ENCODE assay signal across 8 mouse cellular contexts in the genomic region with DNA sequence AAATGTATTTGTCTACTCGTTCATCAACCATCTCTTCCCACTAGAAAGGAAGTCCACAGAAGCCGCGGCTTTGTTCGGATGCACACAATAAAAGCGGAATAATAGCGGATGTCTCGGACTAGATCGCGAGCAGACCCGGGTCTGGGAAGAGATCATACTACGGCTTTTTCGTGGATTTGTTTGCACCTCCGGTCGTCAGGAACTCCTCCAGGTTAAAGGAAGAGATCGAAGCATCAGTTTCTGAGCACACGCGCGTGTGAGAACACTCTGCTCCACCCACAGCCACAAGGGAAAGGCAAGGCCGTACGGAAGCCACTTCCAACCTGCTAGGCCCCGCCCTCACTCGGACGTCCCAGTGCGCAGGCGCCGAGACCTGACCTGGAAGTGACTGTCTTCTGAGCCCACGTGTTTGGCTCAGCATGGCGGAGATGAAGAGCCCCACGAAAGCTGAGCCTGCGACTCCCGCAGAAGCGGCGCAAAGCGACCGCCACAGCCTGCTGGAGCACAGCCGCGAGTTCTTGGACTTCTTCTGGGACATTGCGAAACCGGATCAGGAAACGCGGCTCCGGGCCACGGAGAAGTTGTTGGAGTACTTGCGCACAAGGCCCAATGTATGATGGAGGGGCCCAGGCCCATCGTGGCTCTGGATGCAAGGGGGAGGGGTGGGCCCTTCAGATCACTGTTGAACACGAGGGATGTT. TPM values are rescaled to one million over a fixed set of nuclear protein-coding genes. Genes with fewer than 3 reads are reported as not detected.
DNase-seq lines count a peak whose midpoint lies in the region; ATAC-seq and TF ChIP-seq lines count a peak whose summit lies in the region.

Gene Mybbp1a (plus strand): TSS at position 391 of the 700 bp plus-strand sequence.

- WGBS in bone marrow, adult 2 months: under 1% methylated on average over 46 of the region's 46 CpGs
- under 1% methylated on average over 46 of the region's 46 CpGs for WGBS in embryonic facial prominence, embryonic 15.5 days
- under 1% methylated on average over 46 of the region's 46 CpGs for WGBS in kidney, embryonic 14.5 days
- under 1% methylated on average over 46 of the region's 46 CpGs for WGBS in limb, embryonic 15.5 days

- H3K27me3 ChIP-seq in embryonic facial prominence, embryonic 15.5 days: no peaks in the 10 kb centered on the region
- no peaks in the 10 kb centered on the region for H3K27me3 ChIP-seq in kidney, embryonic 14.5 days (ENCODE audit: control insufficient read depth, insufficient read depth, low read length)
- no peaks in the 10 kb centered on the region for H3K27me3 ChIP-seq in limb, embryonic 15.5 days

- peak; percentile 90 for TF ChIP-seq POLR2A in bone marrow, adult 2 months (IDR thresholded peaks at IDR 0.05; ENCODE audit: borderline replicate concordance, control insufficient read depth, low read depth, low read length)

- H3K4me2 ChIP-seq in embryonic facial prominence, embryonic 15.5 days (replicated peaks): peak within 1 kb of the TSS; percentile 87
- H3K4me2 ChIP-seq in kidney, embryonic 14.5 days (replicated peaks; ENCODE audit: low read depth, low read length): peak within 1 kb of the TSS; percentile 90
- H3K4me2 ChIP-seq in limb, embryonic 15.5 days: peak within 1 kb of the TSS; percentile 84

- peaks cover 1% of the 10 kb centered on the region; the same call in 1 of the 2 replicates for H3K4me1 ChIP-seq in bone marrow, adult 2 months (ENCODE audit: control insufficient read depth, insufficient read depth, low read length)
- peaks cover 17% of the 10 kb centered on the region for H3K4me1 ChIP-seq in embryonic facial prominence, embryonic 15.5 days
- peaks cover 13% of the 10 kb centered on the region for H3K4me1 ChIP-seq in kidney, embryonic 14.5 days (ENCODE audit: control insufficient read depth, insufficient read depth, low read length)
- H3K4me1 ChIP-seq in limb, embryonic 15.5 days: peaks cover 13% of the 10 kb centered on the region

- H3K27ac ChIP-seq in bone marrow, adult 2 months (ENCODE audit: control insufficient read depth, insufficient read depth, low read depth, low read length, poor library complexity): peak within 1 kb of the TSS; percentile 42
- peak within 1 kb of the TSS; percentile 93 for H3K27ac ChIP-seq in embryonic facial prominence, embryonic 15.5 days (replicated peaks)
- H3K27ac ChIP-seq in kidney, embryonic 14.5 days (ENCODE audit: low read depth, low read length): peak within 1 kb of the TSS; percentile 86
- H3K27ac ChIP-seq in limb, embryonic 15.5 days: peak within 1 kb of the TSS; percentile 91

- H3K9ac ChIP-seq in embryonic facial prominence, embryonic 15.5 days: peak within 1 kb of the TSS; percentile 88
- peak within 1 kb of the TSS; percentile 88 for H3K9ac ChIP-seq in kidney, embryonic 14.5 days (ENCODE audit: low read depth, low read length)
- H3K9ac ChIP-seq in limb, embryonic 15.5 days: peak within 1 kb of the TSS; percentile 83

- peak; percentile 92 for ATAC-seq in embryonic facial prominence, embryonic 15.5 days (ENCODE audit: insufficient number of reproducible peaks, low FRiP score, low TSS enrichment, low read depth)
- ATAC-seq in kidney, embryonic 14.5 days (ENCODE audit: low FRiP score, low TSS enrichment): peak; percentile 94
- peak; percentile 88 for ATAC-seq in limb, embryonic 15.5 days (ENCODE audit: insufficient number of reproducible peaks, low FRiP score, low TSS enrichment, low read depth)

- peak; percentile 98 for DNase-seq in 416B (ENCODE audit: low read depth)
- DNase-seq in heart, adult 9 months (ENCODE audit: low spot score in 2 of 2): peak; percentile 93 to 98
- peak; percentile 91 to 97 for DNase-seq in monocyte, adult 2 months (ENCODE audit: low read depth in 1 of 2, low spot score in 2 of 2)
- peak; percentile 97 for DNase-seq in spleen, postnatal 36 days (ENCODE audit: low spot score in 2 of 2)

- H3K4me3 ChIP-seq in bone marrow, adult 2 months (replicated peaks; ENCODE audit: control insufficient read depth, low read depth, low read length): peak within 1 kb of the TSS; percentile 84
- peak within 1 kb of the TSS; percentile 74 for H3K4me3 ChIP-seq in embryonic facial prominence, embryonic 15.5 days (replicated peaks)
- H3K4me3 ChIP-seq in kidney, embryonic 14.5 days (ENCODE audit: low read length): peak within 1 kb of the TSS; percentile 87
- H3K4me3 ChIP-seq in limb, embryonic 15.5 days: peak within 1 kb of the TSS; percentile 87

- no peak for TF ChIP-seq CTCF in bone marrow, adult 2 months (IDR thresholded peaks at IDR 0.05; ENCODE audit: control insufficient read depth, insufficient read depth, low read length)

- no peaks in the 10 kb centered on the region for H3K9me3 ChIP-seq in embryonic facial prominence, embryonic 15.5 days (replicated peaks)
- H3K9me3 ChIP-seq in kidney, embryonic 14.5 days (ENCODE audit: control insufficient read depth, low read length): no peaks in the 10 kb centered on the region
- no peaks in the 10 kb centered on the region for H3K9me3 ChIP-seq in limb, embryonic 15.5 days

- peaks cover 38% of the 10 kb centered on the region for H3K36me3 ChIP-seq in embryonic facial prominence, embryonic 15.5 days
- H3K36me3 ChIP-seq in kidney, embryonic 14.5 days (ENCODE audit: control insufficient read depth, insufficient read depth, low read length): peaks cover 39% of the 10 kb centered on the region
- peaks cover 37% of the 10 kb centered on the region for H3K36me3 ChIP-seq in limb, embryonic 15.5 days

RNA-seq across cellular contexts. Expression of gene Mybbp1a, which starts in this region (rescaled TPM):
- polyA plus RNA-seq in bone marrow, adult 2 months (2011; ENCODE audit: insufficient read depth, insufficient read length, low replicate concordance, missing spikeins): 40.0 and 68.3 TPM in 2 replicates
- 123 and 138 TPM in 2 replicates for polyA plus RNA-seq in embryonic facial prominence, embryonic 15.5 days (2015; fragmentation: Nextera tagmentation; extraction: Ambion mirVana)
- polyA plus RNA-seq in kidney, embryonic 14.5 days (2014; fragmentation: Nextera tagmentation; extraction: Ambion mirVana): 129 and 173 TPM in 2 replicates
- polyA plus RNA-seq in limb, embryonic 15.5 days (2015; fragmentation: Nextera tagmentation; extraction: Ambion mirVana): 127 and 128 TPM in 2 replicates

Comparison
In these comparisons a context has a peak if more than half of its experiments do, and no peak if none do; other contexts are left out.
1. Peak in every context shown above with its lines: DNase-seq, ATAC-seq, H3K4me3 ChIP-seq and H3K27ac ChIP-seq.
2. H3K27ac ChIP-seq: peak in every context shown above with its lines; median percentile 93 in embryonic facial prominence, embryonic 15.5 days; 91 in limb, embryonic 15.5 days; 86 in kidney, embryonic 14.5 days; 42 in bone marrow, adult 2 months.